Comparison of ENCODE assay signal across 8 mouse cellular contexts in genomic region chr9:114389905-114390748, GRCm38 (mm10). TPM values are rescaled to one million over a fixed set of nuclear protein-coding genes. Genes with fewer than 3 reads are reported as not detected.
DNase-seq lines count a peak whose midpoint lies in the region; ATAC-seq lines count a peak whose summit lies in the region.

Gene Crtap (minus strand): TSS chr9:114390675.

- no peaks in the 10 kb centered on the region for H3K9me3 ChIP-seq in hindbrain, embryonic 14.5 days (ENCODE audit: control insufficient read depth, low read length)
- no peaks in the 10 kb centered on the region for H3K9me3 ChIP-seq in limb, embryonic 10.5 days (replicated peaks)
- H3K9me3 ChIP-seq in midbrain, embryonic 10.5 days (replicated peaks): no peaks in the 10 kb centered on the region

- ATAC-seq in hindbrain, embryonic 14.5 days (ENCODE audit: low FRiP score): peak; percentile 77

- H3K4me3 ChIP-seq in hindbrain, embryonic 14.5 days (replicated peaks; ENCODE audit: low read length): peak within 1 kb of the TSS; percentile 70
- peak within 1 kb of the TSS; percentile 78 for H3K4me3 ChIP-seq in limb, embryonic 10.5 days
- peak within 1 kb of the TSS; percentile 81 for H3K4me3 ChIP-seq in midbrain, embryonic 10.5 days

- 0 out of 2 replicates have a peak, but pooled peaks cover 4% of the 10 kb centered on the region for H3K27me3 ChIP-seq in hindbrain, embryonic 14.5 days (ENCODE audit: control insufficient read depth, insufficient read depth, low read length)
- no peaks in the 10 kb centered on the region for H3K27me3 ChIP-seq in limb, embryonic 10.5 days (ENCODE audit: low read depth, poor library complexity, severe bottlenecking)
- H3K27me3 ChIP-seq in midbrain, embryonic 10.5 days (ENCODE audit: low read depth, poor library complexity, severe bottlenecking): peaks cover 9% of the 10 kb centered on the region

- peak within 1 kb of the TSS; percentile 82 for H3K9ac ChIP-seq in hindbrain, embryonic 14.5 days

- H3K4me1 ChIP-seq in hindbrain, embryonic 14.5 days (replicated peaks; ENCODE audit: control insufficient read depth, insufficient read depth, low read length): no peaks in the 10 kb centered on the region
- peaks cover 34% of the 10 kb centered on the region for H3K4me1 ChIP-seq in limb, embryonic 10.5 days
- H3K4me1 ChIP-seq in midbrain, embryonic 10.5 days: peaks cover 14% of the 10 kb centered on the region

- H3K36me3 ChIP-seq in hindbrain, embryonic 14.5 days (replicated peaks; ENCODE audit: control insufficient read depth, insufficient read depth): no peaks in the 10 kb centered on the region
- peaks cover 4% of the 10 kb centered on the region for H3K36me3 ChIP-seq in limb, embryonic 10.5 days
- H3K36me3 ChIP-seq in midbrain, embryonic 10.5 days: no peaks in the 10 kb centered on the region

- 1% methylated on average over 96 of the region's 96 CpGs for WGBS in hindbrain, embryonic 14.5 days
- 1% methylated on average over 96 of the region's 96 CpGs for WGBS in limb, embryonic 10.5 days
- WGBS in midbrain, embryonic 10.5 days: under 1% methylated on average over 96 of the region's 96 CpGs

- DNase-seq in left cerebral cortex, adult 18-20 months (ENCODE audit: low spot score in 2 of 2): peak; percentile 30 to 61
- no peak for DNase-seq in left cerebral cortex, adult 11 months (ENCODE audit: low spot score)
- DNase-seq in cerebellum, postnatal 10 days: peak; percentile 74 to 75
- DNase-seq in gastrocnemius, adult 18-20 months (ENCODE audit: low spot score): peak; percentile 49
- peak; percentile 52 for DNase-seq in hindbrain, embryonic 14.5 days (ENCODE audit: low spot score)
- DNase-seq in limb, embryonic 10.5 days (ENCODE audit: low spot score): peak; percentile 88
- DNase-seq in midbrain, embryonic 10.5 days (ENCODE audit: low spot score): peak; percentile 74
- DNase-seq in spleen, postnatal 10 days (ENCODE audit: low spot score in 2 of 2): peak; percentile 42 to 74

- peak within 1 kb of the TSS; percentile 90 for H3K4me2 ChIP-seq in hindbrain, embryonic 14.5 days (replicated peaks)

- H3K27ac ChIP-seq in hindbrain, embryonic 14.5 days: peak within 1 kb of the TSS; percentile 57; the same call in 1 of the 2 replicates
- H3K27ac ChIP-seq in limb, embryonic 10.5 days: peak within 1 kb of the TSS; percentile 91
- H3K27ac ChIP-seq in midbrain, embryonic 10.5 days (replicated peaks): peak within 1 kb of the TSS; percentile 87

RNA-seq across cellular contexts. Expression of gene Crtap, which starts in this region (rescaled TPM):
- total RNA-seq in left cerebral cortex, adult 18-20 months (2021): 1 to 10 TPM; 5.7 to 6.6 TPM
- total RNA-seq in gastrocnemius, adult 18-20 months (2021): 1 to 10 TPM; 7.1 to 8.0 TPM
- 30.7 and 31.6 TPM in 2 replicates for polyA plus RNA-seq in hindbrain, embryonic 14.5 days (2014; fragmentation: Nextera tagmentation; extraction: Ambion mirVana)
- 47.3 and 55.4 TPM in 2 replicates for polyA plus RNA-seq in limb, embryonic 10.5 days (2016; fragmentation: Nextera tagmentation; extraction: Ambion mirVana)
- 35.7 and 38.2 TPM in 2 replicates for polyA plus RNA-seq in midbrain, embryonic 10.5 days (2016; fragmentation: Nextera tagmentation; extraction: Ambion mirVana)
